ENCODE assay signal across 8 mouse cellular contexts in genomic region chr4:62286257-62286991, GRCm38 (mm10). TPM values are rescaled to one million over a fixed set of nuclear protein-coding genes. Genes with fewer than 3 reads are reported as not detected.
A peak's percentile ranks its signal among the peaks of the same experiment; 100 is the strongest.
DNase-seq lines count a peak whose midpoint lies in the region; ATAC-seq and TF ChIP-seq lines count a peak whose summit lies in the region.

No protein-coding gene starts in this region.

- H3K4me3 ChIP-seq in hindbrain, embryonic 10.5 days = peak overlapping the region; percentile 71
- peak overlapping the region; percentile 77 for H3K4me3 ChIP-seq in lung, postnatal 0 days (ENCODE audit: low read depth, low read length)

- peak; percentile 96 for ATAC-seq in frontal cortex, adult (ENCODE audit: low TSS enrichment)
- ATAC-seq in lung, postnatal 0 days = peak; percentile 94

- H3K4me2 ChIP-seq in lung, postnatal 0 days (replicated peaks; ENCODE audit: low read depth, low read length) = peak overlapping the region; percentile 82

- under 1% methylated on average over 55 of the region's 55 CpGs for WGBS in hindbrain, embryonic 10.5 days
- under 1% methylated on average over 52 of the region's 55 CpGs for WGBS in lung, postnatal 0 days

- no peaks in the 10 kb centered on the region for H3K27me3 ChIP-seq in hindbrain, embryonic 10.5 days (ENCODE audit: insufficient read depth, poor library complexity, severe bottlenecking)
- no peaks in the 10 kb centered on the region for H3K27me3 ChIP-seq in lung, postnatal 0 days (replicated peaks; ENCODE audit: insufficient read depth, low read length)

- H3K4me1 ChIP-seq in hindbrain, embryonic 10.5 days (replicated peaks) = peaks cover 25% of the 10 kb centered on the region
- peaks cover 6% of the 10 kb centered on the region; the same call in 1 of the 2 replicates for H3K4me1 ChIP-seq in lung, postnatal 0 days (ENCODE audit: insufficient read depth, low read depth, low read length)

- H3K9me3 ChIP-seq in hindbrain, embryonic 10.5 days = no peaks in the 10 kb centered on the region
- no peaks in the 10 kb centered on the region for H3K9me3 ChIP-seq in lung, postnatal 0 days (ENCODE audit: low read length)

- peak overlapping the region; percentile 84 for H3K27ac ChIP-seq in hindbrain, embryonic 10.5 days
- peak overlapping the region; percentile 93 for H3K27ac ChIP-seq in lung, postnatal 0 days (ENCODE audit: low read length)

- H3K36me3 ChIP-seq in hindbrain, embryonic 10.5 days = peaks cover 5% of the 10 kb centered on the region; the same call in 1 of the 2 replicates
- H3K36me3 ChIP-seq in lung, postnatal 0 days (ENCODE audit: insufficient read depth, low read length) = no peaks in the 10 kb centered on the region

- peak; percentile 88 for DNase-seq in Muller cell, postnatal 12 days (ENCODE audit: inconsistent ontology term)
- DNase-seq in cerebellum, adult 18-20 months = peak; percentile 83 to 89
- peak; percentile 83 for DNase-seq in hindbrain, embryonic 10.5 days (ENCODE audit: low spot score)
- DNase-seq in layer of hippocampus, postnatal 10 days (ENCODE audit: low spot score in 2 of 2) = peak; percentile 70 to 82
- DNase-seq in lung, postnatal 0 days (ENCODE audit: low spot score) = peak; percentile 85
- DNase-seq in ovary, postnatal 14 days (ENCODE audit: low spot score) = peak; percentile 42
- DNase-seq in thymus, postnatal 14 days = peak; percentile 78

- TF ChIP-seq CTCF in lung, postnatal 0 days (IDR thresholded peaks at IDR 0.05) = peak; percentile 46

- peak overlapping the region; percentile 70 for H3K9ac ChIP-seq in lung, postnatal 0 days (replicated peaks; ENCODE audit: low read depth)

- TF ChIP-seq EP300 in lung, postnatal 0 days (IDR thresholded peaks at IDR 0.05) = no peak

RNA-seq across cellular contexts. Expression of gene Slc31a2, which starts 24.1 kb away (rescaled TPM):
- polyA plus RNA-seq in hindbrain, embryonic 10.5 days (2016; fragmentation: Nextera tagmentation; extraction: Ambion mirVana) = 15.1 and 15.4 TPM in 2 replicates
- 10 to 100 TPM in 1 of 2 experiments, 1 to 10 TPM in 1; 9.5 to 11.3 TPM for total RNA-seq in layer of hippocampus, postnatal 10 days (2021)
- 25.5 and 29.0 TPM in 2 replicates for polyA plus RNA-seq in lung, postnatal 0 days (2015; fragmentation: Nextera tagmentation; extraction: Ambion mirVana)

RNA-seq across cellular contexts. Expression of gene Zfp37, which starts 55.6 kb away (rescaled TPM):
- polyA plus RNA-seq in hindbrain, embryonic 10.5 days (2016; fragmentation: Nextera tagmentation; extraction: Ambion mirVana) = 19.9 and 20.8 TPM in 2 replicates
- 10 to 100 TPM; 23.0 to 28.1 TPM for total RNA-seq in layer of hippocampus, postnatal 10 days (2021)
- 3.4 and 3.5 TPM in 2 replicates for polyA plus RNA-seq in lung, postnatal 0 days (2015; fragmentation: Nextera tagmentation; extraction: Ambion mirVana)

Comparison
In these comparisons a context has a peak if more than half of its experiments do, and no peak if none do; other contexts are left out.
1. Peak in every context shown above with its lines: DNase-seq, ATAC-seq, H3K4me3 ChIP-seq and H3K27ac ChIP-seq.